Mouse (Mus musculus): ENCODE results near the gene Gm17387. TPM values are rescaled to one million over a fixed set of nuclear protein-coding genes. Genes with fewer than 3 reads are reported as not detected.

Gene Gm17387
- total RNA-seq, 2 experiments from 2014 or later: not detected

DNA sequence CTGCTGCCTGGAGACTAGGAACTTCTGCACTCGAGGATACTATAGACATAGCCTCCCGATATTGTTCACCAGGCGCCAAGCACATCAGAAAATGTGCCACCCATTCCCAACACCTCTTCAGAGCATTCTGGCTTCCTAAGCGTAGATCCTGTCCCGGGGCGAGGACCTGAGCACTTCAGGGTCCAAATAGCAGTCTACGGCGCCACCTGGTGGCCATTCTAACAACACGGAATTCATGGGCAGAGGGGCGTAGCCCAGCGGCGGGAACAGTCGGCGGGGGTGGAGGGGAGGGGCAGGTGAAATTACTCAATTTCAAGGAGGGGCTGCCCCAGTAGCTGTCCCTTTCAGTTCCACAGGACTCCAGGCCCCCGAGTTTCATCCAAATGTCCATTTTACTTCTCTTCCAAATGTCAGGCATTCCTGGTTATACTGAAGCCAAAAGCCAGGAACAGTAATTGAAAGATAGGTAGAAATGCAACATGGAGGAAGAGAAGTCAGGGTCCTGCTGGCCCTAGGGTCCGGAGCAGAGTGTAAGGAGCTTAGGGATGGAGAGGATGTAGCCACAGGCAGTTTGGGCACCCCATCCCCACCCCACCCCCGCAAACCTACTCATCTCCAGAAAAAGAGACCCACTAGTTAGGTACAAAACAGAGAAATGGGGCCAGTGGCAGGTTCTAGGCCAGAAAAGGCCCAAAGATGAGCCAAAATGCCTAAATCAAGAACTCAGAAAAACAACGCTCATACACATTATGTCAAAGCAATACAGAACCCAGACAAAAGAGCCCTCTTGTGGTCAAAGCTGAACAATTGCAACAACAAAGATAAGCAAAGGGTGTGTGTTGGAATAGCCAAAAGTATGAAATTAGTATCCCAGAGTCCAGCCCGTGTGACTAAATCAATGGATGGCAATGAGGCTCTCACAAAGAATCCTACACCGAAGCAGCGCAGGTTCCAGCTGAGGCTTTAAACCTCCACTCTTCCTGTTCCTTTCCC is 19.6 kb downstream of the Gm17387 start:
- peak; percentile 94 for DNase-seq

- DNase-seq: no peak
These were observed 20.4 kb downstream of the Gm17387 start for GRCm38 (mm10) chr7:141049326-141049725.

- no peak for DNase-seq
These were observed 22.2 kb downstream of the Gm17387 start for GRCm38 (mm10) chr7:141051060-141051685.

DNA sequence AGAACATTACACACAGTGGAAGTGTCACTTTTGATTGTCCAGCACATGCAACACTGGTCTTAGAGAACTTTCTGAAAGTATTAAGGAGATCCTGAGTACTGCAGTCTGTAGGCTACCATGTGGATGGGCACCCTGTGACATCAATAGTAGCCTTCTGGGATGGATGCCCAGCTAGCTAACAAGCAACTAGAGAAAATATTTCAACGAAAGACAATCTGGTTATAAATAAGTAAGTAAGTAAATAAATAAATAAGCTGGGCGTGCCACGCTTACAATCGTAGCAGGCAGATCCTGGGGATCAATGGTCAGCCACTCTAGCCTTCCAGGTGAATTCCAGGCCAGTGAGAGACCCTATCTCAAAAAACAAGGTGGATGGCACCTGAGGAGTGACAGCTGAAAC is 23.1 kb downstream of the Gm17387 start:
- no peak for DNase-seq

DNA sequence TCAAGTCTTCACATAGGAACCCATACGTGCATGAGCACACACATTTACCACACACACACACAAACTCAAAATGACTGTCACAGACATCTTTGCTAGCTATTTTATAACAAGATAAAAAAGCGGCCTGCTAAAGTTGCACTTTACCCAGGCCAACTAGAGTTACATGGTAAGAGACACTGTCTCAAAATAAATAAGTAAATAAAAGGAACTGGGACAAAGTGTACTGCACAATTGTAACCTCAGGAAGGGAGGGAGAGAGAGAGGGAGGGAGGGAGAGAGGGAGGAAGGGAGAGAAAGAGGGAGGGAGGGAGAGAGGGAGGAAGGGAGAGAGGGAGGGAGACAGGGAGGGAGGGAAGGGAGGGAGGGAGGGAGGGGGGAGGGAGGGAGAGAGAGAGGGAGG is 23.5 kb downstream of the Gm17387 start:
- no peak for DNase-seq

DNA sequence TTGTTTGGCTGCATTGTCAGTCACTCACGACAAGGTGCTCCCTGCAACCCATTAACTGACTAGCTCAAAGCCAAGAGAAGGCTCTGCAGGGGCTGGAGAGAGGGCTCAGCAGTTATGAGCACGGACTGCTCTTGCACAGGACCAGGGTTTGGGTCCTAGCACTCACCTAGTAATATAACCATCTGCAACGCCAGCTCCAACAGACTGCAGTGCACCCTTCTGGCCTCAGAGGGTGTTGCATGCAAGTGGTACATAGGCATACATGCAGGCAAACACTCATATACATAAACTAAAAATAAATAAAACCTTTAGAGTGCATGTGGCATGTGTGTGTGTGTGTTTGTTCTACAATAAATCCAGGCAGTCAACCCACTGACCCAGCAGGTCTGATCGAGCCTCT is 26.9 kb downstream of the Gm17387 start:
- no peak for DNase-seq

DNA sequence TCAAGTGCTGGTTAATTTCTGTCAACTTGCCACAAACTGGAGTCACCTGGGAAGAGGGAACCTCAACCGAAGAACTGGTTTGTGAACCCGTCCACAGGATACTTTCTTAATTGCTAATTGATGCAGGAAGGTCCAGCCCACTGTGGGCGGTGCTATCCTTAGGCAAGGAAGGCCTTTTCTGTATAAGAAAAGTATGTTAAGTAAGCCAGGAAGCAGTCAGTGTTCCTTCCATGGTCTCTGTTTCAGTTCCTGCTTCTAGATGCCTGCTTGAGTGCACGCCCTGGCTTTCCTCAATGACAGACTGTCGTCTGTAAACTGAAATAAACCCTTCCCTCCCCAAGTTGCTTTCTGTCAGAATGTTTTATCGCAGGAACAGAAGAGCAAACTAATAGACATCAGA is 28.0 kb downstream of the Gm17387 start:
- DNase-seq: no peak

DNA sequence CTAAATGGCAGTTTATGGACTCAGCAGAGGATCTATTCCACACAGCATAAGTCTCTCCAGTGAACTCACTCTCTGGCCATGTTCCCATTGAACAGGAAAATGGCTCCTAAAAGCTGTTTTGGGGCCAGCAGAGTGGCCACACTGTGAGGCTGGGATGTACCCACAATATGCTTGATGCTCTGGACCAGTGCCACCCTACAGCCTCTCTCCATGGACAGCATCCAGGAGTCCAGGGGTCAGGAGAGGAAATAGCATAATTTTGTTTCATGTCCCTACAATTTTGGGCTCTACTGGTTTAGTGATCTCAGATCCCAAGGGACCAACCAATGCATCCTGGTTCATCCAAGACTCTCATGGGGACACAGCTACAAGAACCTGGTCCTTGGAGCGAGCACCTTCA is 28.6 kb downstream of the Gm17387 start:
- DNase-seq: no peak

DNA sequence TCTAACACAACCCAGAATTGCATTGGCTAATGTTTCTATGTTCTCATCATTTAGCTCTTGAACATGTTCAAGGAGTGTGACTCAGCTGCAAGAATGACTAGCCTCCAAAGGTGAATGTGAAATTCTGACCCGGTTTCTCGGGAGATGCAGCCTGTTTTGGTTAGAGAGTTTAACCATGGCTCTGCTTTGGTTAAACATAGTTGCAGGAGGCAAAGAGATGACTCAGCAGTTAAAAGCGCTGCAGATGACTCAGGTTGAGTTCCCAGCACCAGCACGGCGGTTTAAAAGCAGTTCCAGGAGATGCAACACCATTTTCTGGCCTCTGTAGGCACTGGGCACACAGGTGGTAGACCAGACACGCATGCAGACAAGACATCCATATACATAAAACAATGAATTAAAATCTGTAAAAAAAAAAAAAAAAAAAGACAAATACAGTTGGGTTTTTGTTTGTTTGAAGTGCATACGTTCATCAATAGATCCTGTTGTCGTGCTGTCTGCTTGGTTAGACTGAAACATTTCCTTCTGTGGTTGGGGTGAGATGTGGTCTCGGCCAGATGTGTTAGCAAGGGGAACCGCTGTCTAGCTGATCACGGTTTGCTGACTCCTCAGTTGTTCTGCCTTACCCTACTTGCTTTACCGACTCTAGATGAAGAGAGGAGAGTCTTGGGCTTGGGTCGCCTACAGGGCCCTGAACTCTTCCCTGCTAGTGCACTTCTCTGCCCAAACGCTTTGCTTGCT is 29.8 kb downstream of the Gm17387 start:
- no peak for DNase-seq

- DNase-seq: no peak
These were observed 31.0 kb downstream of the Gm17387 start for GRCm38 (mm10) chr7:141059929-141060328.

DNA sequence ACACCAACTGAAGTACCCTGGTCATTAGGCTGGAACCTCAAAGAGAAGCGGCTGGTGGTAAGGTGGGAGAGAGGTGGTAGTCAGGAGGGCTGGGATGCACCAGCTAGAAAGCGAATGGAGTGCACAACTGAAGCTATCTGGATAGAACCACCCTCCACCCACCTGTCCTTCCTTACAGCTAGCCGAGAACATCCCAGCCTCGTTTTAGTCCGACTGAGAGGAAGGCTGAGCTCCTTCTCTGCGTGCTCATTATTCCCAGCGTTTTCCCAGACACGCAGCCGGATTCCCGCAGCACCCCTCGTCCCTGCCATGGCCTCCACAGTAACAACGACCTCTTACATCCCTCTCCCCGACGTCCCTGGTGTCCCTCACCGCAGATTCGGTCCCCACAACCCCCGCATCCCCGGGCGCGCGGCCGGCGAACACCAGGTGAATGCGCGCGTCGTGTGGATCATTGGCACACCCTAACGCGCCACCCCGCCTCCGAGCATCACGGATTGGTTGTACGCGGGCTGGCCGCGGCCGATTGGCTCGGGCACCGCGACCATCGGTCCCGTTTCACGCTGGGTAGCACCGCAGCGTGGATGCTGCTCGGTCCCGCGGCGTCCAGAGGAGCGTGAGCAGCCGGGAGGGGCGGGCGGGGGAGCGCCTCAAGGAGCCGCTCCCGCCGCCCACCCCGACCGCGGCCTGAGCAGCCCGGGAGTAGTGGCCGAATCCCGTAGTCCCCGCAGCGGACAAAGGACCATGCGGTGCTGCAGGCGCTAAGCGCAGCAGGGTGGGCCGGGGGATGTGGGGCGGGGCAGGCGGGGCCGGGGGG is 31.7 kb downstream of the Gm17387 start, which contains the start of gene B4galnt4:
B4galnt4 (plus strand) TSS at position 679 of the 817 bp plus-strand sequence.
- DNase-seq: peak; percentile 56

DNA sequence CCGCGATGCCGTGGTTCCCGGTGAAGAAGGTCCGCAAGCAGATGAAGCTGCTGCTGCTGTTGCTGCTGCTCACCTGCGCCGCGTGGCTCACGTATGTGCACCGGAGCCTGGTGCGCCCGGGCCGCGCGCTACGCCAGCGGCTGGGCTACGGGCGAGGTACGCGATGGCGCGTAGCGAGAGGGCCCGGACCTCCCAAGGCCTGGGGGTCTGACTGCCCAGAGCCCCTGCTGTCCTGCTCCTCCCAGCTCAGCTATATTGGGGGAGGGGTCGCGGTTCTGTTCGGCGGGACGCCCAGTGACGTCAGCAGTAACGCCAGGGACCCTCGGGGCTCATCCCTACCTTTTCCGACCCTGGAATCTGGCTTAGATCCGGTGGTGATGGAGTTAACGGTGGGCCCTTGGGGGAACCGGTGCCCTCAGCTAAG is 32.4 kb downstream of the Gm17387 start:
- no peak for DNase-seq

DNA sequence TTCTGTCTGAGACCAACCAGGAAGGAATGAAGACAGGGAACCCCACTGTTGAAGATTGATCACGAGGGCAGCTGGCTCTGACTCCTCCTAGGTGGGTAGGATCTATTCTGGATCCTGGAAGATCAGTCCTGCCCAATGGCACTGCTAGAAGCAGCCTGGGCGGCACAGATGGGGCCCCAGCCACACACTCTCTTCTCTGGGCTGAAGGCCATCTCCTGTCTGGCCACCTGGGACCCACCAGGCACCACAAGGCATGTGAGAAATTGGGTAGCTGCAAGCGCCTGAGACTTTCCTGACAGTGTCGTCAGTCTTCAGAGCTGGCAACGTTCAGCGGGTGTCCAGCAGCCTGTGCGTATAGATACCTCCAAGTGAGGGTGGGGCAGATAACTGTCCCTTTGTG is 33.6 kb downstream of the Gm17387 start:
- DNase-seq: no peak

- no peak for DNase-seq
These were observed 34.4 kb downstream of the Gm17387 start for GRCm38 (mm10) chr7:141063353-141063752.

DNA sequence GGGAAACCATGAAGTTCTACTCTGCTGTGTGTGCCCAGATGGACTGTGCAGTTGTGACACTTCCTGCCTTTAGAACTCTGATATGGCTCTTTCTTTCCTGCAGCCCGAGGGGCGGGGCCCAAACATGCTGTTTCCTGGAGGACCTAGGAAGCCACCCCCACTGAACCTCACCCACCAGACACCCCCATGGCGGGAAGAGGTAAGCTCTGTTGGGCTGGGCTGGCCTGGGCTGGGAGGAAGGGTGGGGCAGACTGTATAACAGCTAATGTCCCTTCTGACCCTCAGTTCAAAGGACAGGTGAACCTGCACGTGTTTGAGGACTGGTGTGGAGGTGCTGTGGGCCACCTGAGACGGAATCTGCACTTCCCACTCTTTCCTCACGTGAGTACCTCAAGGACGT is 35.2 kb downstream of the Gm17387 start:
- no peak for DNase-seq

GRCm38 (mm10) chr7:141064576-141064975 is 35.6 kb downstream of the Gm17387 start:
- no peak for DNase-seq

- DNase-seq: no peak
These were observed 39.4 kb downstream of the Gm17387 start for GRCm38 (mm10) chr7:141068351-141068750.

- DNase-seq: peak; percentile 72
These were observed 41.3 kb downstream of the Gm17387 start for GRCm38 (mm10) chr7:141070058-141070862.

- no peak for DNase-seq
These were observed 43.2 kb downstream of the Gm17387 start for GRCm38 (mm10) chr7:141072017-141072745.

- DNase-seq: no peak
These were observed 44.9 kb downstream of the Gm17387 start for GRCm38 (mm10) chr7:141073782-141074181.
